Mouse (Mus musculus): ENCODE results near the gene A030014E15Rik. TPM values are rescaled to one million over a fixed set of nuclear protein-coding genes. Genes with fewer than 3 reads are reported as not detected.

A030014E15Rik gene
- not detected for total RNA-seq (2023)

GRCm38 (mm10) chr1:82924650-82925049 lies at the start of gene A030014E15Rik:
Gene A030014E15Rik, plus strand, starts transcription at chr1:82924917.

GRCm38 (mm10) chr1:82913025-82913424 lies 11.7 kb upstream of the A030014E15Rik start, which contains the start of gene A030005L19Rik:
Gene A030005L19Rik, plus strand, starts transcription at chr1:82913325.

GRCm38 (mm10) chr1:82931326-82931725 lies 6.6 kb downstream of the A030014E15Rik start, which contains the start of gene Gm6217:
Gene Gm6217, minus strand, starts transcription at chr1:82931399.

GRCm38 (mm10) chr1:82943295-82943694 lies 18.6 kb downstream of the A030014E15Rik start, which contains the start of gene A030003K21Rik:
Gene A030003K21Rik, minus strand, starts transcription at chr1:82943388.

GRCm38 (mm10) chr1:82955913-82956312 lies 31.2 kb downstream of the A030014E15Rik start, which contains the start of gene Gm7544:
Gene Gm7544, minus strand, starts transcription at chr1:82956013.

GRCm38 (mm10) chr1:82959870-82960385 lies 35.2 kb downstream of the A030014E15Rik start, which contains the start of gene Gm47955:
Gene Gm47955, plus strand, starts transcription at chr1:82960286.

Other genes with a start within 250 kb of the A030014E15Rik start
- gene Mff, start 200.0 kb upstream of the A030014E15Rik start, total RNA-seq (2023), result 10 to 100 TPM; 87.2 to 99.4 TPM
- gene Tm4sf20, start 156.5 kb upstream of the A030014E15Rik start, total RNA-seq (2023), result not detected
- not detected for gene Gm47791, start 153.7 kb upstream of the A030014E15Rik start, total RNA-seq (2023)
- 10 to 100 TPM; 50.7 to 57.1 TPM for gene Agfg1, start 85.4 kb upstream of the A030014E15Rik start, total RNA-seq (2023)
- under 1 TPM in 1 of 2 experiments, not detected in 1; 0.63 TPM for gene A030005L19Rik, start 11.6 kb upstream of the A030014E15Rik start, total RNA-seq (2023)
- not detected for gene Gm6217, start 6.5 kb downstream of the A030014E15Rik start, total RNA-seq (2023)
- gene A030003K21Rik, start 18.5 kb downstream of the A030014E15Rik start, total RNA-seq (2023), result not detected
- not detected for gene Gm7544, start 31.1 kb downstream of the A030014E15Rik start, total RNA-seq (2023)
- gene Gm47955, start 35.4 kb downstream of the A030014E15Rik start, total RNA-seq (2023), result not detected
- gene Gm47959, start 75.6 kb downstream of the A030014E15Rik start, total RNA-seq (2023), result not detected
- not detected for gene Slc19a3, start 113.5 kb downstream of the A030014E15Rik start, total RNA-seq (2023)
- gene Krtap28-10, start 117.6 kb downstream of the A030014E15Rik start, total RNA-seq (2023), result not detected
- gene Gm47969, start 120.0 kb downstream of the A030014E15Rik start, total RNA-seq (2023), result not detected
- not detected for gene A030005K14Rik, start 134.5 kb downstream of the A030014E15Rik start, total RNA-seq (2023)
- gene Krtap28-13, start 136.0 kb downstream of the A030014E15Rik start, total RNA-seq (2023), result not detected
- gene Ccl20, start 191.8 kb downstream of the A030014E15Rik start, total RNA-seq (2023), result not detected
- gene Daw1, start 234.8 kb downstream of the A030014E15Rik start, total RNA-seq (2023), result not detected

Data from monocyte, adult 59 days (primary cell).